Mouse (Mus musculus) heart, embryonic 12.5 days (tissue): ENCODE measurements around the gene Sco1. TPM values are rescaled to one million over a fixed set of nuclear protein-coding genes. Genes with fewer than 3 reads are reported as not detected.
A peak's percentile ranks its signal among the peaks of the same experiment; 100 is the strongest.
"Not testable (repeated sequence)": the region's sequence is repeated elsewhere in the genome, so short reads cannot be mapped to it uniquely, and the experiment has no call there.

Experiments
- ATAC-seq: fragments of 200-750 bp; cut with Nextera tagmentation; 2 replicates; pipeline ENCODE4 v1.8.0; 2017; ENCODE audit warnings: moderate TSS enrichment, moderate library complexity; ENCODE audit not compliant: insufficient number of reproducible peaks, low FRiP score
- H3K27ac ChIP-seq: fragments of 300-500 bp; sonication (generic); 2 replicates; pipeline ENCODE4 v1.5.1; 2016; ENCODE audit warnings: mild to moderate bottlenecking, moderate library complexity; ENCODE audit not compliant: poor library complexity, severe bottlenecking
- H3K27me3 ChIP-seq: fragments of 300-500 bp; sonication (generic); replicated peaks from 2 replicates; pipeline ENCODE4 v1.6.1; 2016; ENCODE audit warnings: mild to moderate bottlenecking, moderate library complexity
- H3K36me3 ChIP-seq: fragments of 300-500 bp; sonication (generic); 2 replicates; pipeline ENCODE4 v1.6.1; 2016; ENCODE audit warnings: mild to moderate bottlenecking, moderate library complexity
- H3K4me1 ChIP-seq: fragments of 300-500 bp; sonication (generic); replicated peaks from 2 replicates; pipeline ENCODE4 v1.6.1; 2016; ENCODE audit warnings: mild to moderate bottlenecking
- H3K4me2 ChIP-seq: fragments of 300-500 bp; sonication (generic); 2 replicates; pipeline ENCODE4 v1.6.1; 2016; ENCODE audit warnings: mild to moderate bottlenecking, moderate library complexity
- H3K4me3 ChIP-seq: fragments of 300-500 bp; sonication (generic); 2 replicates; pipeline ENCODE4 v1.5.1; 2016; ENCODE audit warnings: mild to moderate bottlenecking
- H3K9ac ChIP-seq: fragments of 300-500 bp; sonication (generic); 2 replicates; pipeline ENCODE4 v1.6.1; 2016; ENCODE audit warnings: mild to moderate bottlenecking, moderate library complexity
- H3K9me3 ChIP-seq: fragments of 300-500 bp; sonication (generic); replicated peaks from 2 replicates; pipeline ENCODE4 v1.6.1; 2016; ENCODE audit warnings: mild to moderate bottlenecking, moderate library complexity
- WGBS: fragments of 180-500 bp; shearing (Covaris S2); methylation state at CpG from one replicate; pipeline ENCODE4 v1.1.7; 2016; 5-methylcytosine and 5-hydroxymethylcytosine counted together
- polyA plus RNA-seq: library from polyadenylated mRNA; unstranded; fragments of >200 nt; fragmentation: Nextera tagmentation; extraction: Ambion mirVana; gene quantifications from 2 replicates; pipeline ENCODE4 v1.2.1, GENCODE M21; 2016

Gene Sco1
- polyA plus RNA-seq, 1 experiment from 2014 or later, result 24.3 TPM

- WGBS, result 51% methylated on average over 9 of the region's 9 CpGs
- H3K27me3 ChIP-seq, result peaks cover 60% of the 10 kb centered on the region
- no peak overlapping the region for H3K4me2 ChIP-seq
Measured at GRCm38 (mm10) chr11:67086467-67087164, 34.1 kb downstream of the Sco1 start.

GRCm38 (mm10) chr11:67087225-67087624 is 34.8 kb downstream of the Sco1 start:
- H3K27ac ChIP-seq, result no peak overlapping the region
- no peak for ATAC-seq
- H3K4me2 ChIP-seq, result no peak overlapping the region
- H3K36me3 ChIP-seq, result no peaks in the 10 kb centered on the region
- no peak overlapping the region for H3K4me3 ChIP-seq
- WGBS, result 80% methylated on average over 12 of the region's 12 CpGs
- H3K4me1 ChIP-seq, result no peaks in the 10 kb centered on the region
- no peak overlapping the region for H3K9ac ChIP-seq
- H3K27me3 ChIP-seq, result peaks cover 66% of the 10 kb centered on the region
- no peaks in the 10 kb centered on the region for H3K9me3 ChIP-seq

More at GRCm38 (mm10) chr11:67086467-67087164, 34.1 kb downstream of the Sco1 start:
- ATAC-seq, result no peak
- Histone ChIP-seq H3K9me3 (no peaks in the 10 kb centered on the region), H3K4me3 (no peak overlapping the region), H3K4me1 (peaks cover 1% of the 10 kb centered on the region; the same call in 1 of the 2 replicates), H3K27ac (no peak overlapping the region), H3K9ac (peak overlapping the region; percentile 48; the same call in 1 of the 2 replicates), H3K36me3 (no peaks in the 10 kb centered on the region)

- not testable (repeated sequence) for H3K4me3 ChIP-seq, H3K4me1 ChIP-seq, H3K27ac ChIP-seq, H3K36me3 ChIP-seq, H3K4me2 ChIP-seq, ATAC-seq, H3K9ac ChIP-seq, H3K9me3 ChIP-seq
- H3K27me3 ChIP-seq, result peaks cover 65% of the 10 kb centered on the region
- WGBS, result 82% methylated on average over 12 of the region's 12 CpGs
Measured at GRCm38 (mm10) chr11:67092354-67092753, 39.9 kb downstream of the Sco1 start.

- Histone ChIP-seq H3K27me3 (peaks cover 62% of the 10 kb centered on the region), H3K4me2 (no peak overlapping the region), H3K4me1 (no peaks in the 10 kb centered on the region), H3K9ac (no peak overlapping the region), H3K36me3 (no peaks in the 10 kb centered on the region), H3K27ac (no peak overlapping the region), H3K4me3 (no peak overlapping the region), H3K9me3 (no peaks in the 10 kb centered on the region)
- no peak for ATAC-seq
- WGBS, result 66% methylated on average over 9 of the region's 9 CpGs
Measured at GRCm38 (mm10) chr11:67093201-67093600, 40.7 kb downstream of the Sco1 start.

- Histone ChIP-seq H3K4me1 (no peaks in the 10 kb centered on the region), H3K9me3 (no peaks in the 10 kb centered on the region), H3K27me3 (peaks cover 63% of the 10 kb centered on the region), H3K4me3 (no peak overlapping the region), H3K4me2 (no peak overlapping the region), H3K27ac (no peak overlapping the region), H3K36me3 (no peaks in the 10 kb centered on the region), H3K9ac (no peak overlapping the region)
- ATAC-seq, result no peak
- 90% methylated on average over 5 of the region's 5 CpGs for WGBS
Measured at GRCm38 (mm10) chr11:67093652-67094051, 41.2 kb downstream of the Sco1 start.

GRCm38 (mm10) chr11:67094470-67094869 is 42.0 kb downstream of the Sco1 start:
- Histone ChIP-seq H3K9me3 (no peaks in the 10 kb centered on the region), H3K4me1 (no peaks in the 10 kb centered on the region), H3K4me2 (no peak overlapping the region), H3K9ac (no peak overlapping the region), H3K27me3 (peaks cover 62% of the 10 kb centered on the region), H3K4me3 (no peak overlapping the region), H3K36me3 (no peaks in the 10 kb centered on the region), H3K27ac (no peak overlapping the region)
- WGBS, result 58% methylated on average over 29 of the region's 29 CpGs
- no peak for ATAC-seq

GRCm38 (mm10) chr11:67097709-67098108 is 45.2 kb downstream of the Sco1 start:
- H3K27me3 ChIP-seq, result peaks cover 59% of the 10 kb centered on the region

GRCm38 (mm10) chr11:67098427-67098826 is 46.0 kb downstream of the Sco1 start:
- no peak overlapping the region for H3K27ac ChIP-seq
- no peaks in the 10 kb centered on the region for H3K4me1 ChIP-seq
- H3K9me3 ChIP-seq, result no peaks in the 10 kb centered on the region
- no peak overlapping the region for H3K4me2 ChIP-seq
- WGBS, result 76% methylated on average over 11 of the region's 11 CpGs
- H3K36me3 ChIP-seq, result no peaks in the 10 kb centered on the region
- no peak for ATAC-seq
- H3K27me3 ChIP-seq, result peaks cover 54% of the 10 kb centered on the region
- H3K9ac ChIP-seq, result no peak overlapping the region
- H3K4me3 ChIP-seq, result no peak overlapping the region

More at GRCm38 (mm10) chr11:67097709-67098108, 45.2 kb downstream of the Sco1 start:
- Histone ChIP-seq H3K9me3 (no peaks in the 10 kb centered on the region), H3K4me1 (no peaks in the 10 kb centered on the region), H3K36me3 (no peaks in the 10 kb centered on the region), H3K4me3 (no peak overlapping the region), H3K27ac (no peak overlapping the region), H3K9ac (no peak overlapping the region), H3K4me2 (no peak overlapping the region)
- WGBS, result 81% methylated on average over 10 of the region's 10 CpGs
- no peak for ATAC-seq

- peaks cover 46% of the 10 kb centered on the region for H3K27me3 ChIP-seq
- H3K4me1 ChIP-seq, result 0 out of 2 replicates have a peak, but pooled peaks cover 1% of the 10 kb centered on the region
- no peak overlapping the region for H3K4me3 ChIP-seq
- WGBS, result 90% methylated on average over 16 of the region's 16 CpGs
- H3K4me2 ChIP-seq, result no peak overlapping the region
- H3K27ac ChIP-seq, result no peak overlapping the region
- no peaks in the 10 kb centered on the region for H3K9me3 ChIP-seq
- no peak for ATAC-seq
- H3K9ac ChIP-seq, result no peak overlapping the region
- no peaks in the 10 kb centered on the region for H3K36me3 ChIP-seq
Measured at GRCm38 (mm10) chr11:67099241-67099640, 46.8 kb downstream of the Sco1 start.

- H3K4me3 ChIP-seq, result no peak overlapping the region
- H3K9ac ChIP-seq, result no peak overlapping the region
- no peak overlapping the region for H3K4me2 ChIP-seq
- no peaks in the 10 kb centered on the region for H3K36me3 ChIP-seq
- H3K27ac ChIP-seq, result no peak overlapping the region
- no peaks in the 10 kb centered on the region for H3K9me3 ChIP-seq
- 0 out of 2 replicates have a peak, but pooled peaks cover 6% of the 10 kb centered on the region for H3K4me1 ChIP-seq
- peaks cover 37% of the 10 kb centered on the region for H3K27me3 ChIP-seq
- 30% methylated on average over 6 of the region's 6 CpGs for WGBS
- no peak for ATAC-seq
Measured at GRCm38 (mm10) chr11:67100169-67100568, 47.7 kb downstream of the Sco1 start.

- ATAC-seq, result no peak
- Histone ChIP-seq H3K27me3 (peaks cover 25% of the 10 kb centered on the region), H3K9me3 (no peaks in the 10 kb centered on the region), H3K27ac (no peak overlapping the region), H3K4me3 (no peak overlapping the region), H3K36me3 (no peaks in the 10 kb centered on the region), H3K9ac (no peak overlapping the region), H3K4me1 (peaks cover 19% of the 10 kb centered on the region), H3K4me2 (no peak overlapping the region)
- 26% methylated on average over 8 of the region's 8 CpGs for WGBS
Measured at GRCm38 (mm10) chr11:67101713-67102112, 49.2 kb downstream of the Sco1 start.

- 73% methylated on average over 9 of the region's 9 CpGs for WGBS
- Histone ChIP-seq H3K4me2 (no peak overlapping the region), H3K4me3 (no peak overlapping the region)
Measured at GRCm38 (mm10) chr11:67103256-67103655, 50.8 kb downstream of the Sco1 start.

More at GRCm38 (mm10) chr11:67103256-67103655, 50.8 kb downstream of the Sco1 start:
- no peak for ATAC-seq
- Histone ChIP-seq H3K9ac (no peak overlapping the region), H3K27ac (no peak overlapping the region), H3K4me1 (peaks cover 22% of the 10 kb centered on the region), H3K27me3 (peaks cover 21% of the 10 kb centered on the region), H3K9me3 (no peaks in the 10 kb centered on the region), H3K36me3 (no peaks in the 10 kb centered on the region)
